Mouse (Mus musculus) left cerebral cortex, postnatal 14 days (tissue): ENCODE data around the gene Pear1. TPM values are rescaled to one million over a fixed set of nuclear protein-coding genes. Genes with fewer than 3 reads are reported as not detected.
"Not testable (repeated sequence)": the region's sequence is repeated elsewhere in the genome, so short reads cannot be mapped to it uniquely, and the experiment has no call there.

Experiments
- DNase-seq, 2 experiments: peaks; one replicate each; pipeline ENCODE4 v3.0.0; 2021 to 2022; ENCODE audit warnings: low spot score in 2 of 2, mixed read lengths in 1 of 2
- intact Hi-C: fragments of 180-260 bp; cut with DNase I; formaldehyde crosslinking; loops from one replicate; pipeline ENCODE4 v1.15.1; 2025
- long read RNA-seq, 2 experiments: library from polyadenylated mRNA; stranded (forward); transcript quantifications; one replicate each; pipeline ENCODE4 v2.0.0; 2021
- total RNA-seq, 2 experiments: library from RNA; stranded (reverse); gene quantifications; 2 replicates each; pipeline ENCODE4 v1.2.3; 2021

Gene Pear1
- 1 to 10 TPM; 7.3 to 9.1 TPM for total RNA-seq
- long read RNA-seq, experiment 1, full-length matches to known transcripts = 2 of 5 reads
- long read RNA-seq, experiment 1, partial matches to known transcripts = 1 of 5 reads
- long read RNA-seq, experiment 1, other reads (novel, unspliced or antisense) = 2 of 5 reads
- long read RNA-seq, experiment 2, full-length matches to known transcripts = 3 of 10 reads
- long read RNA-seq, experiment 2, partial matches to known transcripts = 3 of 10 reads
- long read RNA-seq, experiment 2, other reads (novel, unspliced or antisense) = 4 of 10 reads

DNA sequence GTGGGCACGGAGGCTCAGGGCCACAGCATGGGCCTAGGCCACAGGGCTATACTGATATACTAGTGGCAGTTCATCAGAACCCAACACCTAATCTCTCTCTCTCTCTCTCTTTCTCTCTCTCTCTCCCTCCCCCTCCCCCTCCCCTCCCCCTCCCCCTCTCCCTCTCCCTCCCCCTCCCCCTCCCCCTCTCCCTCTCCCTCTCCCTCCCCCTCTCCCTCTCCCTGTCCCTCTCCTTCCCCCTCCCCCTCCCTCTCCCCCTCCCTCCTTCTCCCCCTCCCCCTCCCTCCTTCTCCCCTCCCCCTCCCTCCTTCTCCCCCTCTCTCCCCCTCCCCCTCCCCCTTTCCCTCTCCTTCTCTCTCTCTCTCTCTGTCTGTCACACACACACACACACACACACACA, at the start of gene Pear1:
TSS of gene Pear1 (minus strand) at position 101 of the 400 bp plus-strand sequence.
- intact Hi-C loops, DNase-seq: not testable (repeated sequence)

DNA sequence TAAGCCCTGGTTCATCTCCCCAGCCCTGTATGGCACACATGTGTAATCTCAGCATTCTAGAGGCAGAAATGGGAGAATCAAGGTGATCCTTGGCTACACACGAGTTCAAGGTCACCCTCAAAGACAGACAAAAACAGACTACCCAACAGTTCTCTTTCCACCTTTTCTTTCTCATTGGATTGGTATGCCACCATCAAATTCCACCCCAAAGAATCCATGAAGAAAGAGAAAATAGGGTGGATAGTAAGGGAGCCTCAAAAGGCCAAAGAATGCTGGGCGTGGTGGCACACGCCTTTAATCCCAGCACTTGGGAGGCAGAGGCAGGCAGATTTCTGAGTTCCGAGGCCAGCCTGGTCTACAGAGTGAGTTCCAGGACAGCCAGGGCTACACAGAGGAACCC, 40.0 kb upstream of the Pear1 start:
- DNase-seq, intact Hi-C loops: not testable (repeated sequence)

DNA sequence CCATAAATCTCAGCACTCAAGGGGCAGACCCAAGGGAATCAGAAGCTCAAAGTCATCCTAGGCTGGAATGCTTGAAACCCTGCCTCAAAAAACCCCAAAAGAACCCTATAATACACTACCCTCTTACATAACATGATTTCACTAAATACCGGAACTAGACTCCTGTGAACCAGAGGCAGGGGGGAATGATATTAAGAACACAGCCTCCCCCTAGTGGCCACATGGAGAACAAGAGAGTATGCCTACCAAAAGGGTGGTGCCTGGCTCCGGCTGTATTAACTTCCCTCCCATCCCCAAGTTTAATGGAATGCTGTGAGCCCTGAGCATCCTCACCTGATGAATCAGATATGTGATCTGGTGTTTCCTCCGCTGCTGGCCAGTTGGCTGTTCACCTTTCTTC, 35.7 kb upstream of the Pear1 start:
- peak; percentile 79 to 80 for DNase-seq
- intact Hi-C loops = loop anchor here (5.0 kb wide), 1 partner anchor 88 kb away; no protein-coding TSS in a partner anchor

DNA sequence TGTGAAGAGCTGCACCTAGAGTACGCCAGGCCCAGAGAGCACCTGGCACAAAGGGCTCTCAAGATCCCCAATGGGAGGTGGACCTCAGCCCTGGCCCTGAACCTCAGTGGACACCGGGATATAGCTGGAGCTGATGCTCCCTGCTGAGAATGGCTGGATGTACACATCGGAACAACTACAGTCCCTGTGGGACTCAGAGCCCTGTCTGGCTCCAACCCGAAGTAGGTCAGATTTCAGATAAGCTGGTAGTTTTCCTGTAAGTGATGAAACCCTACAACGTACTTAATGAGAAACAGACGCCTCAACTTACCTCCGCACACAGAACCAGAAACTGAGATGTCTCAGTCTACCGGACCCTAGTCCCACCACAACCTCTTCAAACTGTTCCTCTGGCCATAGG, 33.6 kb upstream of the Pear1 start:
- intact Hi-C loops = loop anchor here (5.0 kb wide), 1 partner anchor 85 kb away; no protein-coding TSS in a partner anchor
- no peak for DNase-seq

DNA sequence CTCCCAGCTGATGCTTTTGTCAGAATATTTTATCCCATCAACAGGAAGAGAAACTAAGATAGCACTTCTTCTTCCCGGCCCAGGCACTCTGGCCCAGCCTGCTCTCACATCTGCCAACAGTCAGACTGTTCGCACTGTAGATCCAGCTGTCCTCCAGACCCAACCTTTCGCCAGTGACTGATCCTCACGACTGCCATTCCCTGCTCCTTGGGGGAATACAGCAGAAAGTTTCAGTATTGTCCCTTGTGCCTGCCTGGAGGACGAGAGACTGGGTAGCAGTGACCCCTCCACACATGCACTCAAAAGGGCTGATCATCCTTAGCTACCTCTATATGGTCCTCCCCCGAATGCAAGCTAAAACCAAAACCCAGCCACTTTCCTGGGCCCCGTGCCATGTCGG, 31.8 kb upstream of the Pear1 start:
- intact Hi-C loops = loop anchor here (5.0 kb wide), 1 partner anchor 84 kb away; no protein-coding TSS in a partner anchor
- no peak for DNase-seq

DNA sequence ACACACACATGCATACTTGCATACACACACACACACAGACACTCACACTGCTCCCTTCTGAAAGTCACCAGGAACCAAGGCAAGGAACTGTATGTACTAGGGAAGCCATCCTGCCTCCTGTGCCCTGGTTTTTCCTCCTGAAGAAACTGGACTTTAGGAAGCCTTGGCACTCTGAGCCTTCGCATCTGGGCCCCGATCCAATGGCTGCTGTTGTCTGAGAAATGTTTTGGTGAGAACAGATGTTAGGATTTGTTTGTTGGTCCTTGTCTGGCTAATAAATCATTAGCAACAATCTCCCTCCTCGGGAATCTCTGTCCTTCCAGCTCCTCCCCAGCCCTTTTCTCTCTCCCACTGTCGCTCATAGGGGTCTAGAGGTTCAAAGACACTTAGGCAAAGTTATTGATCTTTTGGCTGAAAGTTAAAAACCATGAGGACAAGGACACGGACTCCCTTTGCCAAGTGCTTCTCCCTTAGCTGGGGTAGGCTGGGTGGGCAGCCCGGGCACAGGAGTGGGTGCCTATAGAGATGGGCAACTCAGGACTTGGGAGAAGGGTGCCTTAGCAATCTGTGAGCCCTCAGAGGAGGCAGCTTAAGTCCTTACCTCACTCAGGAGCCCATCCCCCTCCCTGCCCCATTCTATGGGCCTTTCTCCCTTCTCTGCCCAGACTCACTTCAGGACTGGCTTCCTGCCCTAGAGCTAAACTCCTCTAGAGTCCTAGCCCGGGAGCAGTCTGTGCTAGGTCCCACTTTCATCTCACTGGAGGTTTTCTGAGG, 30.9 kb upstream of the Pear1 start:
- peak; percentile 11 to 22 for DNase-seq
- intact Hi-C loops = loop anchor here (5.0 kb wide), 1 partner anchor 83 kb away; no protein-coding TSS in a partner anchor

- intact Hi-C loops = no loop called here
Measured at GRCm38 (mm10) chr3:87849117-87849516, 25.0 kb upstream of the Pear1 start.

DNA sequence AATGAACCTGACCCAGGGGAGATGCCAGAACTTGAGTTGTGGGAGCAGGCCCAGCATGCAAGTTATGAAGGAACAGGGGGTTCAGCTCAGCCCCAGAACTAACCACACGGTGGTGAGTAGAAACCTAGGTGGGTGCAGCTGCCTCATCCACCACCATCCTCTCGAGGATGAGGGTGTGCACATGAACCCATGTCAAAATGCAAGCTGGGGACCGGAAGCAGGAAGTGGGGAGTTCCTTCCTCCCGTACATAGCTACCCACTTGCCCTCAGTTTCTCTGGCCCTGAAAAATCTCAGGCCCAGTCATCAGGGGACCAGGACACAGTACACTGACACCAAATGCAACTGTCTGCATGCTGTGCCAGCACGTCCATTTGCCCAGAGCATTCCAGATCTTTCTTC, 23.6 kb upstream of the Pear1 start:
- no peak for DNase-seq
- intact Hi-C loops = no loop called here

More at GRCm38 (mm10) chr3:87849117-87849516, 25.0 kb upstream of the Pear1 start:
- DNase-seq = no peak

DNA sequence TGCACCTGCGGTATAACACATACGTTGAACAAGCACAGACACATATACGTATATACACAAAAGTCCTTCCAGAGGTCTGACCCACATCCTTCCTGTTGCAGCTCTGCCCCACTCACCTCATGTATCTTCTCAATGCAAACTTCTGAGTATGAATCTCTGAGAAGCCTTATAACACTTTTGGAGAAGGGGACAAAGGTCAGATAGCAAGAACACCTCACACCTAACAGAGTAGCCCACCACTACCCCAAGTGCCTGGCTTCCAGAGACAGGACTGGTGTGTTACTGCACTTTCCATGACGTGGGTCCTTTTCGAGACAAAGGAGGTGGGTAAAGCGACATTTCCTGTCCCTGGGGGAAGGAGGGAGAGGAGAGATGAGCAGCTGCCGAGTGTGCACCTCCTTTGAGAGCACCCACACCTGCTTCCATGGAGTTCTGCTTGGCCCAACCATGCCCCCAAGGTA, 22.6 kb upstream of the Pear1 start, which contains the start of gene Sh2d2a:
TSS of gene Sh2d2a (plus strand) at position 106 of the 461 bp plus-strand sequence.
- intact Hi-C loops = no loop called here
- no peak for DNase-seq

- no peak for DNase-seq
- intact Hi-C loops = no loop called here
Measured at GRCm38 (mm10) chr3:87846186-87846585, 22.1 kb upstream of the Pear1 start.

DNA sequence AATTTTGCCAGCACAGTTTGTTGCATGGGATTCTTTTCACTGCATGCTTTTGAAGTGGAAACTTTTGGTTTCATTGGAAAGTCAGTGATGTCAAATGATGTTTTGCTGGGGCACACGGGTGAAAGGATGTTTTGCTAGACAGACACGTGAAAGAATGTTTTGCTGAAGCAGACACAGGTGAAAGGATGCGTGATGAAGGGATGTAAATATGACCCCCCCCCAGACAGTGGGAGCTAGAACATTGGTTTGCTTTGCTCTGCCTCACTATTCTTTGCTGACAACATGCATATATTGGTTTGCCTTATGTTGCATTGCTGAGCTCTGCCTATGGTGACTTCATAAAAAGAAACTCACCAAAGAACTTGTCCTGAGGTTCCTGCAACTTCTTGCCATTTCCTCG, 20.9 kb upstream of the Pear1 start:
- intact Hi-C loops = no loop called here
- DNase-seq = no peak

DNA sequence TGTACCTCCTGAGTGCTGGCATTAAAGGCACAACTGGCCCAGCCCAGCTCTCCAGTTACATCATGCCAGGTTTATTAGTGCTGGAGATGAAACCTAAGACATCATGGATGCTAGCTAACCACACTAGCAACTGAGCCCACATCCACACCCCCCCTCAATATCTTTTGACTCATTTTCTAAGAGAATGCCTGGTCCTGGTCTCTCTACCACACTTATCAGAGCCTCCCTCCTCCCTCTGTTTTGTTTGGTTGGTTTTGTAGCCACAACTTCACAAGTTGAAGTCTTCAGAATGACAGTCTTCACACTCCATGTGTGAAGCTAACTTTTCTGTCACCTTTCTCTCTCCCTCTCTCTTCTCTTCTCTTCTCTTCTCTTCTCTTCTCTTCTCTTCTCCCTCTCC, 16.8 kb upstream of the Pear1 start:
- no peak for DNase-seq
- intact Hi-C loops = no loop called here

GRCm38 (mm10) chr3:87838622-87839021, 14.5 kb upstream of the Pear1 start:
- peak; percentile 71 to 83 for DNase-seq
- intact Hi-C loops = loop anchor here (5.0 kb wide), 3 partner anchors 41 to 81 kb away; partner anchors contain the start of genes Insrr and Ntrk1

GRCm38 (mm10) chr3:87833482-87833881, 9.4 kb upstream of the Pear1 start:
- DNase-seq = no peak
- intact Hi-C loops = no loop called here

- intact Hi-C loops = no loop called here
- no peak for DNase-seq
Measured at GRCm38 (mm10) chr3:87832109-87832859, 8.2 kb upstream of the Pear1 start.

DNA sequence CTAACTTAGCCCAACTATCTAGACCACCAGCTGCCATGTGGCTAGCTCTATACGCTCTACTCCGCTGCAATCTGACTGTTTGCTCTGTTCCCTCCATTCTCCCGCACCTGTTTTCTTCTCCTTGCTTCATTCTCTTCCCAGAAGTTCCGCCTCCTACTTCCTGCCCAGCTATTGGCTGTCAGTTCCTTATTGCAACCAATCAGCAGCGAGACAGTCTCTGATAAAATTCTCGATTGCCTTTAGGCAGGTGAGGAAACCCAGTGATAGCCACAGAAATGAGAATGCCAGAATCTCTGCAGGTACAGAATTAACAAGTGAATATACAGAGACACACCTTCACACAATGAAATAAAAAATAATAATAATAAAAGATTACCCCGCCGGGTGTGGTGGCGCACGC, 4.9 kb upstream of the Pear1 start:
- DNase-seq = no peak
- intact Hi-C loops = no loop called here

GRCm38 (mm10) chr3:87828435-87828834, 4.3 kb upstream of the Pear1 start:
- no peak for DNase-seq
- intact Hi-C loops = no loop called here

DNA sequence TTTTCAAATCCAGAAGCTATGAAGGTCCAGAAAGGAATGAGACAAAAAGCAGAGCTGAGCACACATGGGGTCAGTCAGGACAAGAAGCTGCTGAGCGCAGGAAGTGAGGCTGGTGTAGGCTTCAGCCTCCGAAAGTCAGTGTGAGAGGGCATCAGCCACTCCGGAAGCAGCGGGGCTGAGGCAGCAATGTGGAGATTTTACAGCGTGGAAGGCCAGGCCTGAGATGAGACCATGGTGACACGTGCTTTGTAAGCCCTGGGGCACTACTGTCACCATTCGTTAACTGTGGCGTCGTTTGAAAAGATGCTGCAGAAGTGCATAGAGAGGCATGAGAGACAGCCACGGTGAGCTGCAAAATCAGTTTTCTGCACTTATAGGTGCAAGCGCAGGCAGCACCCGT, 5.9 kb downstream of the Pear1 start:
- intact Hi-C loops = loop anchor here (5.0 kb wide), 1 partner anchor 46 kb away; no protein-coding TSS in a partner anchor
- DNase-seq = no peak

GRCm38 (mm10) chr3:87816646-87817093, 7.4 kb downstream of the Pear1 start:
- intact Hi-C loops = loop anchor here (5.0 kb wide), 1 partner anchor 44 kb away; no protein-coding TSS in a partner anchor
- DNase-seq = peak; percentile 70 to 77
